Mouse (Mus musculus): ENCODE measurements around the gene Actn1. TPM values are rescaled to one million over a fixed set of nuclear protein-coding genes. Genes with fewer than 3 reads are reported as not detected.

The Actn1 gene
- total and polyA plus RNA-seq, 3 experiments = 2.7 to 13.2 (median 5.5) TPM

DNA sequence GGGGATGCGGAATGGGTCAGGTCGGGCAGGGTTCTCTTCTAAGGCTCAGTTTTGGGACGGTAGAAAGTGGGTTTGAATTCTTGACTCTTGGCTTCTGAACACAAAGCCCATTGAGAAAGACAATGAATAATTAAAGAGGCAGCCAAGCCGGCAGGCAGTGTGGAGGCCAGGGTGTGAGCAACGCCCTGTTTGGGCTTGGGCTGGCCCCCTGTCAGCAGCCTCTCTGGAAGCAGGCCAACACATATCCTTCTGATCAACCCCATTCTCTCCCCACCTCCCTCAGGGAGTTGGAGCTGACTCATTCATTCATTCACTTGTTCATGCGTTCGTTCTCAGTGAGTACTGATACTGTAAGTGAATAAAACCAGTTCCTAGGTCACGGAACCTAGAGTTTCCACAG, 36.7 kb downstream of the Actn1 start:
- H3K79me2 ChIP-seq (replicated peaks; ENCODE audit: control insufficient read depth, extremely low read depth, insufficient read depth, poor library complexity, severe bottlenecking) = no peaks in the 10 kb centered on the region
- no peak for DNase-seq (ENCODE audit: extremely low read depth)
- no peak overlapping the region for H3K4me2 ChIP-seq (ENCODE audit: insufficient read depth, low read depth, poor library complexity, severe bottlenecking)
- dilution Hi-C loops (cut with MboI; ENCODE audit: extremely low pct_ligation_motif_present, extremely low pct_unique_long_range_greater_than_20kb, low sequenced_read_pairs) = no loop called here
- TF ChIP-seq SIN3A (IDR thresholded peaks at IDR 0.05; ENCODE audit: low read length) (no peak), JUND (conservative IDR thresholded peaks at IDR 0.05; ENCODE audit: low read depth, low read length) (no peak), TCF12 (IDR thresholded peaks at IDR 0.05; ENCODE audit: low read depth, low read length) (no peak), TBP (conservative IDR thresholded peaks at IDR 0.05; ENCODE audit: low read depth, low read length) (no peak), UBTF (IDR thresholded peaks at IDR 0.05; ENCODE audit: low read depth, low read length) (no peak), ETS1 (conservative IDR thresholded peaks at IDR 0.05; ENCODE audit: low read depth, low read length) (no peak), HCFC1 (IDR thresholded peaks at IDR 0.05; ENCODE audit: low read depth, low read length) (no peak), NELFE (IDR thresholded peaks at IDR 0.05; ENCODE audit: low read depth, low read length) (no peak), GABPA (IDR thresholded peaks at IDR 0.05; ENCODE audit: insufficient replicate concordance, low read depth, low read length) (no peak), POLR2AphosphoS2 (IDR thresholded peaks at IDR 0.05; ENCODE audit: low read depth, low read length) (no peak), POLR2A (IDR thresholded peaks at IDR 0.05; ENCODE audit: low read depth, low read length) (no peak), ZMIZ1 (IDR thresholded peaks at IDR 0.05; ENCODE audit: low read depth, low read length) (no peak), CHD2 (IDR thresholded peaks at IDR 0.05; ENCODE audit: low read length) (no peak), MXI1 (IDR thresholded peaks at IDR 0.05; ENCODE audit: low read depth, low read length) (no peak), ELF1 (IDR thresholded peaks at IDR 0.05; ENCODE audit: low read depth, low read length) (no peak), MYC (IDR thresholded peaks at IDR 0.05; ENCODE audit: low read depth, low read length) (no peak), SMC3 (IDR thresholded peaks at IDR 0.05; ENCODE audit: low read depth, low read length) (no peak), MAX (IDR thresholded peaks at IDR 0.05; ENCODE audit: low read length) (no peak), ZC3H11A (IDR thresholded peaks at IDR 0.05; ENCODE audit: low read depth, low read length) (no peak), CTCF (conservative IDR thresholded peaks at IDR 0.05 in 1 of 2, IDR thresholded peaks at IDR 0.05 in 1 of 2; ENCODE audit: low read depth in 2 of 2, low read length in 2 of 2) (no peak)
- in situ Hi-C loops (cut with MboI; ENCODE audit: low pct_ligation_motif_present, low pct_unique_long_range_greater_than_20kb, low sequenced_read_pairs) = no loop called here
- H3K27ac ChIP-seq (ENCODE audit: insufficient read depth, low read depth) = no peak overlapping the region
- peaks cover 0 to 6% of the 10 kb centered on the region in 2 experiments; a peak in 2 of 4 replicates for H3K4me1 ChIP-seq (ENCODE audit: control insufficient read depth in 1 of 2, insufficient read depth in 2 of 2)
- no peaks in the 10 kb centered on the region for H3K9me3 ChIP-seq (replicated peaks; ENCODE audit: low read length)
- H3K27me3 ChIP-seq (replicated peaks) = no peaks in the 10 kb centered on the region
- H3K4me3 ChIP-seq (replicated peaks in 1 of 3; ENCODE audit: low read depth in 2 of 3, low read length in 2 of 3, poor library complexity in 1 of 3) = no peak overlapping the region
- no peak overlapping the region for H3K9ac ChIP-seq (ENCODE audit: insufficient read depth, low read depth)
- H3K36me3 ChIP-seq (replicated peaks in 1 of 2; ENCODE audit: control insufficient read depth in 1 of 2, insufficient read depth in 1 of 2, low read length in 1 of 2) = no peaks in the 10 kb centered on the region

DNA sequence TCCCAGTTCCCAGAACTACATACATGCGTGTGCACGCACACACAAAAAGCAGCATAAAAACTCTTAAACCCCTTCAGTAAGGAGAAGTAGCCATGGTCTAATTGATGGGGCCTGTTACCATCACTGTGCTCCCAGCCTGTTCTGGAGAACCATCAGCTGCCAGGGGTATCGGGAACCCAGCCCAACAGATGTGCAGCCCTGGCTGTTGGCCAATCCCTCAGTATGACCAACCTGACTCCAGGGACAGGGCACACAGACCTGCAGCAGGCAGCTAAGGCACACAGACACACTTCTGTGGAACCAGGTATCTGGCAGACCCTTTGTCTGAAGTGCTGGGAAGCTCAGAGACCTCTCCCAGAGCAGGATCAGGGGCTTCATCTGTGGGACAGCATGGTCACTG, 37.7 kb downstream of the Actn1 start:
- no peak overlapping the region for H3K4me2 ChIP-seq (ENCODE audit: insufficient read depth, low read depth, poor library complexity, severe bottlenecking)
- no peak overlapping the region for H3K9ac ChIP-seq (ENCODE audit: insufficient read depth, low read depth)
- in situ Hi-C loops (cut with MboI; ENCODE audit: low pct_ligation_motif_present, low pct_unique_long_range_greater_than_20kb, low sequenced_read_pairs) = no loop called here
- H3K36me3 ChIP-seq (replicated peaks in 1 of 2; ENCODE audit: control insufficient read depth in 1 of 2, insufficient read depth in 1 of 2, low read length in 1 of 2) = no peaks in the 10 kb centered on the region
- TF ChIP-seq BHLHE40 (IDR thresholded peaks at IDR 0.05; ENCODE audit: low read depth, low read length) = no peak
- no peak for TF ChIP-seq ETS1 (conservative IDR thresholded peaks at IDR 0.05; ENCODE audit: low read depth, low read length)
- no peak for TF ChIP-seq NELFE (IDR thresholded peaks at IDR 0.05; ENCODE audit: low read depth, low read length)
- TF ChIP-seq MXI1 (IDR thresholded peaks at IDR 0.05; ENCODE audit: low read depth, low read length) = no peak
- no peak for TF ChIP-seq JUND (conservative IDR thresholded peaks at IDR 0.05; ENCODE audit: low read depth, low read length)
- TF ChIP-seq TBP (conservative IDR thresholded peaks at IDR 0.05; ENCODE audit: low read depth, low read length) = no peak
- TF ChIP-seq KAT2A (IDR thresholded peaks at IDR 0.05; ENCODE audit: insufficient replicate concordance, low read length) = no peak
- TF ChIP-seq TCF12 (IDR thresholded peaks at IDR 0.05; ENCODE audit: low read depth, low read length) = no peak
- no peak for TF ChIP-seq MAZ (IDR thresholded peaks at IDR 0.05; ENCODE audit: low read depth, low read length)
- no peak for TF ChIP-seq RCOR1 (conservative IDR thresholded peaks at IDR 0.05; ENCODE audit: low read depth, low read length)
- TF ChIP-seq POLR2AphosphoS2 (IDR thresholded peaks at IDR 0.05; ENCODE audit: low read depth, low read length) = no peak
- TF ChIP-seq E2F4 (IDR thresholded peaks at IDR 0.05; ENCODE audit: insufficient replicate concordance, low read depth, low read length) = no peak
- H3K4me3 ChIP-seq (replicated peaks in 1 of 3; ENCODE audit: low read depth in 2 of 3, low read length in 2 of 3, poor library complexity in 1 of 3) = no peak overlapping the region
- no peaks in the 10 kb centered on the region for H3K27me3 ChIP-seq (replicated peaks)
- H3K9me3 ChIP-seq (replicated peaks; ENCODE audit: low read length) = no peaks in the 10 kb centered on the region
- H3K4me1 ChIP-seq (ENCODE audit: control insufficient read depth in 1 of 2, insufficient read depth in 2 of 2) = no peaks in the 10 kb centered on the region
- dilution Hi-C loops (cut with MboI; ENCODE audit: extremely low pct_ligation_motif_present, extremely low pct_unique_long_range_greater_than_20kb, low sequenced_read_pairs) = no loop called here
- H3K27ac ChIP-seq (ENCODE audit: insufficient read depth, low read depth) = no peak overlapping the region
- no peak for DNase-seq (ENCODE audit: extremely low read depth)
- no peaks in the 10 kb centered on the region for H3K79me2 ChIP-seq (replicated peaks; ENCODE audit: control insufficient read depth, extremely low read depth, insufficient read depth, poor library complexity, severe bottlenecking)
